Mouse (Mus musculus) limb, embryonic 15.5 days (tissue): ENCODE data around the gene Itprid2. TPM values are rescaled to one million over a fixed set of nuclear protein-coding genes. Genes with fewer than 3 reads are reported as not detected.

Experiments used
- polyA plus RNA-seq: library from polyadenylated mRNA; unstranded; fragments of >200 nt; fragmentation: Nextera tagmentation; extraction: Ambion mirVana; gene quantifications from 2 replicates; pipeline ENCODE4 v1.2.1, GENCODE M21; 2015

Itprid2 gene
- polyA plus RNA-seq, 1 experiment from 2014 or later: 13.5 TPM

Other genes with a start within 250 kb of the Itprid2 start
- gene Neurod1, start 178.6 kb upstream of the Itprid2 start, polyA plus RNA-seq: not detected in 2 replicates
- gene Cerkl, start 178.6 kb upstream of the Itprid2 start, polyA plus RNA-seq: 0.88 and 2.1 TPM in 2 replicates
- 0.14 and 0.31 TPM in 2 replicates for gene Ppp1r1c, start 72.4 kb downstream of the Itprid2 start, polyA plus RNA-seq